Mouse (Mus musculus): ENCODE data around the gene Dll4. TPM values are rescaled to one million over a fixed set of nuclear protein-coding genes. Genes with fewer than 3 reads are reported as not detected.
A peak's percentile ranks its signal among the peaks of the same experiment; 100 is the strongest.

Gene Dll4
- polyA plus RNA-seq, 1 experiment from 2014 or later, result 5.0 TPM

GRCm38 (mm10) chr2:119292852-119293251, 32.7 kb upstream of the Dll4 start:
- Histone ChIP-seq H3K36me3 (ENCODE audit: control insufficient read depth, insufficient read depth, low read length) (peaks cover 70% of the 10 kb centered on the region), H3K4me2 (ENCODE audit: low read depth, low read length) (no peak overlapping the region), H3K4me1 (ENCODE audit: control insufficient read depth, insufficient read depth, low read length) (peaks cover 4% of the 10 kb centered on the region; the same call in 1 of the 2 replicates), H3K9me3 (ENCODE audit: control insufficient read depth, low read length) (no peaks in the 10 kb centered on the region), H3K9ac (ENCODE audit: low read depth, low read length) (no peak overlapping the region), H3K27ac (replicated peaks; ENCODE audit: low read depth, low read length) (no peak overlapping the region), H3K27me3 (replicated peaks; ENCODE audit: control insufficient read depth, insufficient read depth, low read length) (no peaks in the 10 kb centered on the region), H3K4me3 (ENCODE audit: low read depth, low read length) (no peak overlapping the region)
- 91% methylated on average over 15 of the region's 17 CpGs for WGBS
- ATAC-seq (ENCODE audit: low read depth), result no peak
- DNase-seq (ENCODE audit: low spot score), result no peak

GRCm38 (mm10) chr2:119293311-119293710, 32.3 kb upstream of the Dll4 start:
- no peaks in the 10 kb centered on the region for H3K27me3 ChIP-seq (replicated peaks; ENCODE audit: control insufficient read depth, insufficient read depth, low read length)
- no peak overlapping the region for H3K27ac ChIP-seq (replicated peaks; ENCODE audit: low read depth, low read length)
- no peak overlapping the region for H3K9ac ChIP-seq (ENCODE audit: low read depth, low read length)
- no peak for ATAC-seq (ENCODE audit: low read depth)
- peaks cover 75% of the 10 kb centered on the region for H3K36me3 ChIP-seq (ENCODE audit: control insufficient read depth, insufficient read depth, low read length)
- 96% methylated on average over 17 of the region's 17 CpGs for WGBS
- H3K4me2 ChIP-seq (ENCODE audit: low read depth, low read length), result no peak overlapping the region
- DNase-seq (ENCODE audit: low spot score), result no peak
- no peaks in the 10 kb centered on the region for H3K9me3 ChIP-seq (ENCODE audit: control insufficient read depth, low read length)
- H3K4me3 ChIP-seq (ENCODE audit: low read depth, low read length), result no peak overlapping the region
- H3K4me1 ChIP-seq (ENCODE audit: control insufficient read depth, insufficient read depth, low read length), result peaks cover 4% of the 10 kb centered on the region; the same call in 1 of the 2 replicates

- WGBS, result 91% methylated on average over 33 of the region's 34 CpGs
- Histone ChIP-seq H3K27ac (replicated peaks; ENCODE audit: low read depth, low read length) (no peak overlapping the region), H3K4me1 (ENCODE audit: control insufficient read depth, insufficient read depth, low read length) (peaks cover 4% of the 10 kb centered on the region; the same call in 1 of the 2 replicates), H3K4me2 (ENCODE audit: low read depth, low read length) (no peak overlapping the region), H3K36me3 (ENCODE audit: control insufficient read depth, insufficient read depth, low read length) (peaks cover 81% of the 10 kb centered on the region), H3K9me3 (ENCODE audit: control insufficient read depth, low read length) (no peaks in the 10 kb centered on the region), H3K4me3 (ENCODE audit: low read depth, low read length) (no peak overlapping the region), H3K27me3 (replicated peaks; ENCODE audit: control insufficient read depth, insufficient read depth, low read length) (no peaks in the 10 kb centered on the region), H3K9ac (ENCODE audit: low read depth, low read length) (no peak overlapping the region)
- DNase-seq (ENCODE audit: low spot score) (no peak), ATAC-seq (ENCODE audit: low read depth) (no peak)
These were observed 31.7 kb upstream of the Dll4 start for GRCm38 (mm10) chr2:119293776-119294390.

- no peak overlapping the region for H3K4me3 ChIP-seq (ENCODE audit: low read depth, low read length)
- no peaks in the 10 kb centered on the region for H3K27me3 ChIP-seq (replicated peaks; ENCODE audit: control insufficient read depth, insufficient read depth, low read length)
- no peak overlapping the region for H3K27ac ChIP-seq (replicated peaks; ENCODE audit: low read depth, low read length)
- H3K4me1 ChIP-seq (ENCODE audit: control insufficient read depth, insufficient read depth, low read length), result peaks cover 3% of the 10 kb centered on the region; the same call in 1 of the 2 replicates
- no peak overlapping the region for H3K9ac ChIP-seq (ENCODE audit: low read depth, low read length)
- no peak for DNase-seq (ENCODE audit: low spot score)
- H3K4me2 ChIP-seq (ENCODE audit: low read depth, low read length), result no peak overlapping the region
- no peak for ATAC-seq (ENCODE audit: low read depth)
- 93% methylated on average over 18 of the region's 18 CpGs for WGBS
- no peaks in the 10 kb centered on the region for H3K9me3 ChIP-seq (ENCODE audit: control insufficient read depth, low read length)
- H3K36me3 ChIP-seq (ENCODE audit: control insufficient read depth, insufficient read depth, low read length), result peaks cover 86% of the 10 kb centered on the region
These were observed 31.2 kb upstream of the Dll4 start for GRCm38 (mm10) chr2:119294411-119294810.

GRCm38 (mm10) chr2:119296756-119297155, 28.8 kb upstream of the Dll4 start:
- H3K27ac ChIP-seq (replicated peaks; ENCODE audit: low read depth, low read length), result no peak overlapping the region
- H3K9ac ChIP-seq (ENCODE audit: low read depth, low read length), result no peak overlapping the region
- no peak overlapping the region for H3K4me2 ChIP-seq (ENCODE audit: low read depth, low read length)
- peaks cover 6% of the 10 kb centered on the region; the same call in 1 of the 2 replicates for H3K4me1 ChIP-seq (ENCODE audit: control insufficient read depth, insufficient read depth, low read length)
- no peaks in the 10 kb centered on the region for H3K9me3 ChIP-seq (ENCODE audit: control insufficient read depth, low read length)
- peaks cover 75% of the 10 kb centered on the region for H3K36me3 ChIP-seq (ENCODE audit: control insufficient read depth, insufficient read depth, low read length)
- WGBS, result 95% methylated on average over 12 of the region's 12 CpGs
- no peaks in the 10 kb centered on the region for H3K27me3 ChIP-seq (replicated peaks; ENCODE audit: control insufficient read depth, insufficient read depth, low read length)
- DNase-seq (ENCODE audit: low spot score) (no peak), ATAC-seq (ENCODE audit: low read depth) (no peak)
- H3K4me3 ChIP-seq (ENCODE audit: low read depth, low read length), result no peak overlapping the region

- ATAC-seq (ENCODE audit: low read depth) (no peak), DNase-seq (ENCODE audit: low spot score) (no peak)
- Histone ChIP-seq H3K9me3 (ENCODE audit: control insufficient read depth, low read length) (no peaks in the 10 kb centered on the region), H3K9ac (ENCODE audit: low read depth, low read length) (no peak overlapping the region), H3K4me3 (ENCODE audit: low read depth, low read length) (no peak overlapping the region), H3K4me2 (ENCODE audit: low read depth, low read length) (no peak overlapping the region), H3K36me3 (ENCODE audit: control insufficient read depth, insufficient read depth, low read length) (peaks cover 68% of the 10 kb centered on the region), H3K4me1 (ENCODE audit: control insufficient read depth, insufficient read depth, low read length) (peaks cover 6% of the 10 kb centered on the region; the same call in 1 of the 2 replicates), H3K27me3 (replicated peaks; ENCODE audit: control insufficient read depth, insufficient read depth, low read length) (no peaks in the 10 kb centered on the region), H3K27ac (replicated peaks; ENCODE audit: low read depth, low read length) (no peak overlapping the region)
- WGBS, result 91% methylated on average over 19 of the region's 19 CpGs
These were observed 28.1 kb upstream of the Dll4 start for GRCm38 (mm10) chr2:119297506-119297905.

- Histone ChIP-seq H3K4me1 (ENCODE audit: control insufficient read depth, insufficient read depth, low read length) (peaks cover 6% of the 10 kb centered on the region; the same call in 1 of the 2 replicates), H3K4me2 (ENCODE audit: low read depth, low read length) (no peak overlapping the region), H3K9me3 (ENCODE audit: control insufficient read depth, low read length) (no peaks in the 10 kb centered on the region), H3K36me3 (ENCODE audit: control insufficient read depth, insufficient read depth, low read length) (peaks cover 59% of the 10 kb centered on the region), H3K27ac (replicated peaks; ENCODE audit: low read depth, low read length) (no peak overlapping the region), H3K9ac (ENCODE audit: low read depth, low read length) (no peak overlapping the region), H3K27me3 (replicated peaks; ENCODE audit: control insufficient read depth, insufficient read depth, low read length) (no peaks in the 10 kb centered on the region), H3K4me3 (ENCODE audit: low read depth, low read length) (no peak overlapping the region)
- no peak for ATAC-seq (ENCODE audit: low read depth)
- peak; percentile 54 for DNase-seq (ENCODE audit: low spot score)
- 37% methylated on average over 5 of the region's 5 CpGs for WGBS
These were observed 27.3 kb upstream of the Dll4 start for GRCm38 (mm10) chr2:119298330-119298729.

GRCm38 (mm10) chr2:119298839-119299238, 26.7 kb upstream of the Dll4 start:
- DNase-seq (ENCODE audit: low spot score), result no peak
- H3K27ac ChIP-seq (replicated peaks; ENCODE audit: low read depth, low read length), result no peak overlapping the region
- no peak overlapping the region for H3K9ac ChIP-seq (ENCODE audit: low read depth, low read length)
- H3K4me1 ChIP-seq (ENCODE audit: control insufficient read depth, insufficient read depth, low read length), result peaks cover 6% of the 10 kb centered on the region; the same call in 1 of the 2 replicates
- H3K36me3 ChIP-seq (ENCODE audit: control insufficient read depth, insufficient read depth, low read length), result peaks cover 54% of the 10 kb centered on the region
- H3K4me3 ChIP-seq (ENCODE audit: low read depth, low read length), result no peak overlapping the region
- no peak for ATAC-seq (ENCODE audit: low read depth)
- H3K4me2 ChIP-seq (ENCODE audit: low read depth, low read length), result no peak overlapping the region
- H3K27me3 ChIP-seq (replicated peaks; ENCODE audit: control insufficient read depth, insufficient read depth, low read length), result no peaks in the 10 kb centered on the region
- WGBS, result 87% methylated on average over 2 of the region's 2 CpGs
- no peaks in the 10 kb centered on the region for H3K9me3 ChIP-seq (ENCODE audit: control insufficient read depth, low read length)
